Mouse (Mus musculus): ENCODE measurements at regions not wholly inside any gene's neighbourhood (a gene's known extent, or its start where the extent isn't known, plus 50 kb on each side); places are given as distances from the start of the nearest gene placed in this dataset.

- H3K4me3 ChIP-seq (ENCODE audit: insufficient read depth, low read depth, low read length): no peak overlapping the region
- no peak for DNase-seq
- no peak overlapping the region for H3K27ac ChIP-seq (ENCODE audit: insufficient read depth, low read depth, low read length)
- H3K27me3 ChIP-seq (replicated peaks; ENCODE audit: control insufficient read depth, insufficient read depth, low read length): no peaks in the 10 kb centered on the region
- WGBS: 39% methylated on average over 6 of the region's 6 CpGs
- no peaks in the 10 kb centered on the region for H3K4me1 ChIP-seq (ENCODE audit: control insufficient read depth, insufficient read depth, low read length)
- no peaks in the 10 kb centered on the region for H3K36me3 ChIP-seq (ENCODE audit: control insufficient read depth, insufficient read depth, low read length)
- TF ChIP-seq POLR2A (IDR thresholded peaks at IDR 0.05; ENCODE audit: low read depth, low read length) (no peak), CTCF (conservative IDR thresholded peaks at IDR 0.05; ENCODE audit: insufficient read depth, insufficient read length, low read depth, low read length) (no peak)
These were observed 90.9 kb upstream of the Got2 start for GRCm38 (mm10) chr8:95979223-95979622.

- TF ChIP-seq CTCF (conservative IDR thresholded peaks at IDR 0.05; ENCODE audit: insufficient read depth, insufficient read length, low read depth, low read length) (no peak), POLR2A (IDR thresholded peaks at IDR 0.05; ENCODE audit: low read depth, low read length) (no peak)
- 13% methylated on average over 4 of the region's 4 CpGs for WGBS
- no peak for DNase-seq
- Histone ChIP-seq H3K4me3 (ENCODE audit: insufficient read depth, low read depth, low read length) (no peak overlapping the region), H3K4me1 (ENCODE audit: control insufficient read depth, insufficient read depth, low read length) (no peaks in the 10 kb centered on the region), H3K27ac (ENCODE audit: insufficient read depth, low read depth, low read length) (no peak overlapping the region), H3K36me3 (ENCODE audit: control insufficient read depth, insufficient read depth, low read length) (no peaks in the 10 kb centered on the region), H3K27me3 (replicated peaks; ENCODE audit: control insufficient read depth, insufficient read depth, low read length) (no peaks in the 10 kb centered on the region)
These were observed 86.5 kb upstream of the Got2 start for GRCm38 (mm10) chr8:95974889-95975288.

- no peak for DNase-seq
- TF ChIP-seq CTCF (conservative IDR thresholded peaks at IDR 0.05; ENCODE audit: insufficient read depth, insufficient read length, low read depth, low read length) (no peak), POLR2A (IDR thresholded peaks at IDR 0.05; ENCODE audit: low read depth, low read length) (no peak)
- Histone ChIP-seq H3K4me3 (ENCODE audit: insufficient read depth, low read depth, low read length) (no peak overlapping the region), H3K36me3 (ENCODE audit: control insufficient read depth, insufficient read depth, low read length) (no peaks in the 10 kb centered on the region), H3K4me1 (ENCODE audit: control insufficient read depth, insufficient read depth, low read length) (no peaks in the 10 kb centered on the region), H3K27ac (ENCODE audit: insufficient read depth, low read depth, low read length) (no peak overlapping the region), H3K27me3 (replicated peaks; ENCODE audit: control insufficient read depth, insufficient read depth, low read length) (no peaks in the 10 kb centered on the region)
- WGBS: 23% methylated on average over 5 of the region's 5 CpGs
These were observed 85.9 kb upstream of the Got2 start for GRCm38 (mm10) chr8:95974231-95974630.

GRCm38 (mm10) chr8:95973571-95973970, 85.2 kb upstream of the Got2 start:
- no peak for DNase-seq
- H3K4me3 ChIP-seq (ENCODE audit: insufficient read depth, low read depth, low read length): no peak overlapping the region
- WGBS: 33% methylated on average over 4 of the region's 4 CpGs
- H3K27ac ChIP-seq (ENCODE audit: insufficient read depth, low read depth, low read length): no peak overlapping the region
- TF ChIP-seq POLR2A (IDR thresholded peaks at IDR 0.05; ENCODE audit: low read depth, low read length): no peak
- no peak for TF ChIP-seq CTCF (conservative IDR thresholded peaks at IDR 0.05; ENCODE audit: insufficient read depth, insufficient read length, low read depth, low read length)
- no peaks in the 10 kb centered on the region for H3K27me3 ChIP-seq (replicated peaks; ENCODE audit: control insufficient read depth, insufficient read depth, low read length)
- no peaks in the 10 kb centered on the region for H3K4me1 ChIP-seq (ENCODE audit: control insufficient read depth, insufficient read depth, low read length)
- H3K36me3 ChIP-seq (ENCODE audit: control insufficient read depth, insufficient read depth, low read length): no peaks in the 10 kb centered on the region

- no peak for TF ChIP-seq POLR2A (IDR thresholded peaks at IDR 0.05; ENCODE audit: low read depth, low read length)
- TF ChIP-seq CTCF (conservative IDR thresholded peaks at IDR 0.05; ENCODE audit: insufficient read depth, insufficient read length, low read depth, low read length): no peak
- Histone ChIP-seq H3K27me3 (replicated peaks; ENCODE audit: control insufficient read depth, insufficient read depth, low read length) (no peaks in the 10 kb centered on the region), H3K4me1 (ENCODE audit: control insufficient read depth, insufficient read depth, low read length) (no peaks in the 10 kb centered on the region), H3K4me3 (ENCODE audit: insufficient read depth, low read depth, low read length) (no peak overlapping the region), H3K27ac (ENCODE audit: insufficient read depth, low read depth, low read length) (no peak overlapping the region), H3K36me3 (ENCODE audit: control insufficient read depth, insufficient read depth, low read length) (no peaks in the 10 kb centered on the region)
- DNase-seq: no peak
- WGBS: 89% methylated on average over 6 of the region's 6 CpGs
These were observed 80.5 kb upstream of the Got2 start for GRCm38 (mm10) chr8:95968828-95969227.

- Histone ChIP-seq H3K4me3 (ENCODE audit: insufficient read depth, low read depth, low read length) (no peak overlapping the region), H3K27me3 (replicated peaks; ENCODE audit: control insufficient read depth, insufficient read depth, low read length) (no peaks in the 10 kb centered on the region; the same call in 1 of the 2 replicates), H3K27ac (ENCODE audit: insufficient read depth, low read depth, low read length) (no peak overlapping the region), H3K4me1 (ENCODE audit: control insufficient read depth, insufficient read depth, low read length) (no peaks in the 10 kb centered on the region), H3K36me3 (ENCODE audit: control insufficient read depth, insufficient read depth, low read length) (no peaks in the 10 kb centered on the region)
- no peak for TF ChIP-seq POLR2A (IDR thresholded peaks at IDR 0.05; ENCODE audit: low read depth, low read length)
- 35% methylated on average over 1 of the region's 1 CpGs for WGBS
- DNase-seq: no peak
These were observed 78.1 kb upstream of the Got2 start for GRCm38 (mm10) chr8:95966430-95966829.

GRCm38 (mm10) chr8:95952257-95952656, 63.9 kb upstream of the Got2 start:
- Histone ChIP-seq H3K27me3 (replicated peaks; ENCODE audit: control insufficient read depth, insufficient read depth, low read length) (no peaks in the 10 kb centered on the region), H3K4me1 (ENCODE audit: control insufficient read depth, insufficient read depth, low read length) (no peaks in the 10 kb centered on the region), H3K36me3 (ENCODE audit: control insufficient read depth, insufficient read depth, low read length) (no peaks in the 10 kb centered on the region), H3K4me3 (ENCODE audit: insufficient read depth, low read depth, low read length) (no peak overlapping the region), H3K27ac (ENCODE audit: insufficient read depth, low read depth, low read length) (no peak overlapping the region)
- TF ChIP-seq CTCF (conservative IDR thresholded peaks at IDR 0.05; ENCODE audit: insufficient read depth, insufficient read length, low read depth, low read length) (no peak), POLR2A (IDR thresholded peaks at IDR 0.05; ENCODE audit: low read depth, low read length) (no peak)
- no peak for DNase-seq
- WGBS: 18% methylated on average over 10 of the region's 10 CpGs

GRCm38 (mm10) chr8:95951794-95952193, 63.4 kb upstream of the Got2 start:
- Histone ChIP-seq H3K27me3 (replicated peaks; ENCODE audit: control insufficient read depth, insufficient read depth, low read length) (no peaks in the 10 kb centered on the region), H3K4me1 (ENCODE audit: control insufficient read depth, insufficient read depth, low read length) (no peaks in the 10 kb centered on the region), H3K36me3 (ENCODE audit: control insufficient read depth, insufficient read depth, low read length) (no peaks in the 10 kb centered on the region), H3K4me3 (ENCODE audit: insufficient read depth, low read depth, low read length) (no peak overlapping the region), H3K27ac (ENCODE audit: insufficient read depth, low read depth, low read length) (no peak overlapping the region)
- TF ChIP-seq CTCF (conservative IDR thresholded peaks at IDR 0.05; ENCODE audit: insufficient read depth, insufficient read length, low read depth, low read length) (peak; percentile 87), POLR2A (IDR thresholded peaks at IDR 0.05; ENCODE audit: low read depth, low read length) (no peak)
- WGBS: under 1% methylated on average over 17 of the region's 17 CpGs
- DNase-seq: peak; percentile 64
